Mouse (Mus musculus) megakaryocyte, adult 5-6 weeks (primary cell): ENCODE data around the gene Gm13023. TPM values are rescaled to one million over a fixed set of nuclear protein-coding genes. Genes with fewer than 3 reads are reported as not detected.
"Not testable (repeated sequence)": the region's sequence is repeated elsewhere in the genome, so short reads cannot be mapped to it uniquely, and the experiment has no call there.

Experiments used
- ATAC-seq: 2 replicates; pipeline ENCODE4 v1.8.0; 2016; ENCODE audit warnings: mild to moderate bottlenecking, inconsistent platforms; ENCODE audit not compliant: poor library complexity, severe bottlenecking
- total RNA-seq, 2 experiments: library from RNA; stranded (forward) in 1 of 2; stranded (reverse) in 1 of 2; fragments of 153-499, 151-499 nt in 1 of 2; fragments of 221-1000, 200-1000 nt in 1 of 2; gene quantifications; 2 replicates each; pipeline versions ENCODE4 v1.2.3 to v1.2.4; 2015 to 2017

Gene Gm13023
- total RNA-seq (2015) = not detected in 2 replicates
- not detected in 2 replicates for total RNA-seq (2017)

DNA sequence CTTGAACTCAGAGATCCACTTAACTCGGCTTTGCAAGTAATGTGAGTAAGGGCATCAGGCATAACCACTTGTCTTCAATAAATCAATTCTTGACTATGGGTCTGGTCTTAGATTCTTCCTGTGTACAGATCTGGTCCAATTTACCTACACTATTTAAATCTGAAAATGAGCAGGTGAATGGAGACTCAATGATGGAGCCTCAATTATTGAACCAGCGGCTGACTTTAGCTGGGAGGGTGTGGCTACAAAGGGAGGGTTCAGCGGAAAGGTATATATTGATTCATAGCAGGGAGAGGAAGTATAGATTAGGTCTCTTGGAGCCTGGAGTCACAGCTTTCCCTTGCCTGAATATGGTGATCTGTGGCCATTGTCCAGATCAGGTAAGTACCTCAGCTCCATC lies at the start of gene Gm13023:
Gene Gm13023 (plus strand): TSS at position 301 of the 400 bp plus-strand sequence.
- ATAC-seq = not testable (repeated sequence)

DNA sequence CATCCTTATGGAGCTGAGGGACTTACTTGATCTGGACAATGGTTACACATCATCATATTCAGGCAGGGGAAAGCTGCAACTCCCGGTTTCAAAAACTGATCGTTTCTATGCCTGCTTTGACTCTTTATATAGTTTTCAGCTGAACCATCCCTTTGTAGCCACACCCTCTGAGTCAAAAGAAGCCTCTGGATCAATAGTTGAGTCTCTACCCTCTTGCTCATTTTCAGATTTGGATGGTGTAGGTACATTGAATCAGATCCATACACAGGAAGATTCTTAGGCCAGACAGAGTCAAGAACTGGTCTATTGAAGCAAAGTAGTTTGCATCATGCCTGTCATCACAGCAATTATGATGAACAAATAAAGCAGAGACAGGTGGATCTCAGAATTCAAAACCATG lies 26.8 kb downstream of the Gm13023 start, which contains the start of gene Gm13084:
Gene Gm13084 (minus strand): TSS at position 101 of the 400 bp plus-strand sequence.
- no peak for ATAC-seq

Other genes with a start within 250 kb of the Gm13023 start
- gene BC080695, start 237.7 kb upstream of the Gm13023 start, total RNA-seq (2015) = not detected in 2 replicates
- not detected in 2 replicates for gene BC080695, start 237.7 kb upstream of the Gm13023 start, total RNA-seq (2017)
- gene Gm13057, start 237.6 kb upstream of the Gm13023 start, total RNA-seq (2015) = not detected in 2 replicates
- gene Gm13057, start 237.6 kb upstream of the Gm13023 start, total RNA-seq (2017) = not detected in 2 replicates
- gene Gm13083, start 174.3 kb upstream of the Gm13023 start, total RNA-seq (2015) = not detected in 2 replicates
- 0.07 TPM in 1 of 2 replicates, not detected in the other for gene Gm13083, start 174.3 kb upstream of the Gm13023 start, total RNA-seq (2017)
- gene Gm13088, start 132.1 kb upstream of the Gm13023 start, total RNA-seq (2015) = not detected in 2 replicates
- not detected in 2 replicates for gene Gm13088, start 132.1 kb upstream of the Gm13023 start, total RNA-seq (2017)
- gene Gm13089, start 86.6 kb upstream of the Gm13023 start, total RNA-seq (2015) = not detected in 2 replicates
- not detected in 2 replicates for gene Gm13089, start 86.6 kb upstream of the Gm13023 start, total RNA-seq (2017)
- gene Gm13078, start 69.9 kb upstream of the Gm13023 start, total RNA-seq (2015) = not detected in 2 replicates
- gene Gm13078, start 69.9 kb upstream of the Gm13023 start, total RNA-seq (2017) = not detected in 2 replicates
- gene Gm13084, start 26.7 kb downstream of the Gm13023 start, total RNA-seq (2015) = not detected in 2 replicates
- not detected in 2 replicates for gene Gm13084, start 26.7 kb downstream of the Gm13023 start, total RNA-seq (2017)
- not detected in 2 replicates for gene Gm13103, start 57.1 kb downstream of the Gm13023 start, total RNA-seq (2015)
- not detected in 2 replicates for gene Gm13103, start 57.1 kb downstream of the Gm13023 start, total RNA-seq (2017)
- not detected in 2 replicates for gene Pramef6, start 111.0 kb downstream of the Gm13023 start, total RNA-seq (2015)
- gene Pramef6, start 111.0 kb downstream of the Gm13023 start, total RNA-seq (2017) = not detected in 2 replicates
- not detected in 2 replicates for gene Pramef25, start 161.7 kb downstream of the Gm13023 start, total RNA-seq (2015)
- gene Pramef25, start 161.7 kb downstream of the Gm13023 start, total RNA-seq (2017) = not detected in 2 replicates
- not detected in 2 replicates for gene Gm13101, start 177.6 kb downstream of the Gm13023 start, total RNA-seq (2015)
- gene Gm13101, start 177.6 kb downstream of the Gm13023 start, total RNA-seq (2017) = not detected in 2 replicates
- not detected in 2 replicates for gene Pramef17, start 205.0 kb downstream of the Gm13023 start, total RNA-seq (2015)
- not detected in 2 replicates for gene Pramef17, start 205.0 kb downstream of the Gm13023 start, total RNA-seq (2017)